Mouse (Mus musculus) ovary, adult 18-20 months (tissue): ENCODE results near the gene Ap3b1.
"Not testable (repeated sequence)": the region's sequence is repeated elsewhere in the genome, so short reads cannot be mapped to it uniquely, and the experiment has no call there.

Source experiments
- DNase-seq: peaks from one replicate; pipeline ENCODE4 v3.0.0; 2022; ENCODE audit warnings: low spot score, mixed read lengths

The Ap3b1 gene

DNA sequence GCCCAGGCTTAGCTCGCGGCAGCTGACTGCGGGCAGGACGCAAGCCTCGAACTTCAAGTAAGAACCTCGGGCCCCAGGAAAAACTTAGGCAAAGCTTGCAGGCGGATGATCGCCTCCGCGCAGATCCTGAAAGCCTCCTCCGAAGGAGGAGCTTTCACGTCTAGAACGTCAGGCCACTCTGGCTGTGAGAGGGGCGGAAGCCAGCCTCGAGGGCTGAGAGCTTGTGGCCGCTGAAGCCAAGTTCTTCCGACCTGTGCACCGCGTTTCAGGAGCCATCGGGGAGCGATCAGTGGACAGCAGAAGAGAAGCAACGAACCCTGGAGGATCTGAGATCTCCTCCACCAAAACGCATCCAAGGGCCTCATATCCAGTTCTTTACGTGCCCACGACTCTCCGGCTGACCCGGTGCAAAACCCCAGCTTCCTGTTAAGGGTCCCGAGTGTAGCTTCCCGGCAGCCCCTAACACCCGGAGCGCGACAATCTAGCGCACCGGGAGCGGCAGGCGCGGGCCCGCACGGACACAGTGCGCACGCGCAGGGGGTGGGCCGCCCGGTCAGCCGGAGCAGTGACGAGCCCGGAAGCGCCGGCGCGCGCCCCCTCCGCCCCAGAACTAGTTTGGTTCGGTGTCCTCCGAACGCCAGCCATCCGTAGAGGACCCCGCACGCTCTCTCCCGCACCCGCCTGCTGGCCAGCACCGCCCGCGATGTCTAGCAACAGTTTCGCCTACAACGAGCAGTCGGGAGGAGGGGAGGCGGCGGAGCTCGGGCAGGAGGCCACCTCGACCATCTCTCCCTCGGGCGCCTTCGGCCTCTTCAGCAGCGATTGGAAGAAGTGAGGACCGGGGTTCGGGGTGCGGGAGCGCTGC is at the start of gene Ap3b1:
Ap3b1 (plus strand) TSS at position 560 of the 865 bp plus-strand sequence.
- peak; percentile 82 for DNase-seq

GRCm38 (mm10) chr13:94312812-94313211 is 45.9 kb upstream of the Ap3b1 start:
- not testable (repeated sequence) for DNase-seq

- no peak for DNase-seq
These were observed 41.7 kb upstream of the Ap3b1 start for GRCm38 (mm10) chr13:94316975-94317511.

DNA sequence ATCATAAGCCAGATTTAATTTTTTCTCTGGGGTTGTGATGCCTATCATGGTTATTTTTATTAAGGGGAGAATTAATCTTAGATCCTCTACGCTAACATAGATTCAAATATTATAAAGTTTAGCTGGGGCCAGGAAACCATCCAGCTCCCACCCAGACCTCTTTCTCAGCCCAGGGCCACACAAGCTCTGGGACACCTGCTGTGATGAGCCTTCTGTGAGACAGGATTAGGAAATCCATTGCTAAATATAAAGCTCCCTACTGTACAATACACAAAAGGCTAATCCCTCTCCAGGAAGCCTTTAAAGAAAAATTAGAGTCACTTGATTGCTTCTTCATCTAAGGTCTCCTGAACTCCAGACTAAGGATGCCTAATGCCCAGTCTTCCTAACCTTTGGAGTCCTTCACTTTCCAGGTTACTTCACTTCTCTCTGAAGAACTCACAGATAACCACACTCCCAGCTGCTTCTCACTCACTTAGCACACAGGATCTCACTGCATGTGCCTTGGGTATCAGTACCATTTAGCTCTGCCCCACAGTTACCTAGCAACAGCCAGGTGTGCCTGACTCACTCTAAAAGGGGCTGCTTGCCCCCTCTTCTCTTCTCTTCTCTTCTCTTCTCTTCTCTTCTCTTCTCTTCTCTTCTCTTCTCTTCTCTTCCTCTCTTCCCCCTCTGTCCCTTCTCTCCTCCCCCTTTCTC is 37.5 kb upstream of the Ap3b1 start:
- no peak for DNase-seq

DNA sequence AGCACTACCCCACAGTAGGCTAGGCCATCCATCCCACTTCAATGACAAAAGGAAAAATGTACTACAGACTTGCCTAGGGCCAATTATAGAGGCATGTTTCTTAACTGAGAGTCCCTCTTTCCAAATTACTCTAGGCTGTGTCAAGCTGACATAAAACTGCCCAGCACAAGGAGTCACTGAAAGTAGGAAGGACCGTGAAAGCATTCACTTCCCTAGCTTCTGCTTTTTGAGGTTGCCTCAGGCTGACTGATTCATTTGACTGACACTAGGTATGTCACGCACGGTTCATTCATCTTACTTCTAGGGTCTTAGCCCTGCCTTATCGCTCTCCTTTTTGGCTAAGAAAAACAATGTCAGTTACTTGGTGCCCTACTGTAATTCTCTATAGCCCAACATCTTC is 36.3 kb upstream of the Ap3b1 start:
- DNase-seq, result no peak

DNA sequence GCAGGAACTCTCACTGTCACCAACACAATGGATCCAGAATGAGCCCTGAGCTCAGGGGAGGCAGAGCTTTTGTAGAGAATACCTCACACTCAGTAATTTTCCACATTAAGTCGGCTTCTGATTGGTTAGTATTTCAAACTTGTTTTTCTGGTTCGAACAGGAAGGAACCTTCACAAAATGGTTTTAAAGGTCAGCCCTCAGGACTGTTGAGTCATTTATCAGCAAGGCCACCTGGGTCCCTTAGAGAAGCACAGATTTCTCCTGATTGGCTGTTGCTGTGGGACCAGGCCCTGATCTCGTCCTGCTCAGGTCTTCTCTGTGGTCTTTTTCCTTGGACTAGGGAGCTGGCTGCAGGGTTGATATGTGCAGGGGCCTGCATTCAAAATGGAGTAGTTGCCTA is 30.7 kb upstream of the Ap3b1 start:
- DNase-seq, result peak; percentile 5

DNA sequence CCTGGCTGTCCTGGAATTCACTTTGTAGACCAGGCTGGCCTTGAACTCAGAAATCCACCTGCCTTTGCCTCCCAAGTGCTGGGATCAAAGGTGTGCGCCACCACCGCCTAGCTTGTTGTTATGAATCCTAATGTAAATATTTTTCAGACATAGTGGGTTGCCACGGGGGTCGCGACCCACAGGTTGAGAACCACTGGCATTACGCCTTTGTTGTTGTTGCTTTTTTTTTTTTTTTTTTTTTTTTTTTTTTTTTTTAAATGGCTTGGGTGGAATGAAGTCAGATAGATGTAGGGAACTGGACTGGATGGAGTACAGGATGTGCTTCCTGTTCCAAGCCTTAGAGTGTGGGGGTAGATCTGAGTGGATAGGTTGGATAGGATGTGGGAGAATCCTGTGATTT is 29.8 kb upstream of the Ap3b1 start:
- not testable (repeated sequence) for DNase-seq

DNA sequence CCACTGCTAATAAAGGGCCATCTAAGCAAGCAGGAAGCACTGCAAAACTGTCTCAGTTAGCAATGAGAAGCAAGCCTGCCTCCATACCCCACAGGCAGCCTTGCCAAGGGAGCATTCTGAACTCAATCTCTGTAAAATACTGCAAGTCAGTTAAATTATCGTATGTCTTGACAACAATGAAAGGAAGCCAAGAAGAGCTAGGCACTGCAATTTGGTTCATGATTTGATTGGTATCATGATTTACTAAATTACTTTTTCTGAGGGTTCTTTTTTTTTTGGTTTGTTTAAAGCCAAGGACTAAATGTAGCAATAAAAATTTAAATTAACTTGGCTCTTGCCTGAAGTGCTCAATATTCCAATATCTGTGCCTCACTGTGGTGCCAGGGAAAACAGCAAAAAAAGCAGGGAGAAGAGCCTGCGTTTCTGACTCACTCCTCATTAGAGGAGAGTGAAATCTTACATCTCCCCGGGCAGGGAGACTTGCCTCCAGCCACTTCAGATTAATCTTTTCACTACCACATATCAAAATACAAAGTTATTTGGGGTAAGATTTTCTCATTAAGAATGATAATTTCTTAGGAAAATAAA is 28.3 kb upstream of the Ap3b1 start:
- DNase-seq, result no peak

DNA sequence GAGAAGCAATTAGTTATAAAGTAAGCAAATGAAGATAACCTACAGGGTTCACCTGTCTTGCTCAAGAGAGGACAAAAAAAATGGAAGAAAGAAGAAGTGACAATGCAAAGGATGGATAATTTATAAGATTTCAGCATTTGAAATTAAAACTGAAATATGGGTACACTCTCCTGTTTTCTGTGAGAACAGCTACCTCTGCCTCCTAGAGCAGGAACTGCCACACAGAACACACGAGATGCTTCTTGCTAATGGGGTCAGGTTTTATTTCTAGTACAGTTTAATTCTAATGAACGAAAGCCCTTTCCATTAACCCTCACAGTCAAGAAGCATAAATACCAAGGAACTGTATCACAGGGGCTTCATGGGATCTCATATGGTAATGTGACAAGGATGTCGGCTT is 20.4 kb upstream of the Ap3b1 start:
- no peak for DNase-seq

- DNase-seq, result no peak
These were observed 15.6 kb upstream of the Ap3b1 start for GRCm38 (mm10) chr13:94343192-94343591.

- DNase-seq, result not testable (repeated sequence)
These were observed 14.2 kb upstream of the Ap3b1 start for GRCm38 (mm10) chr13:94344600-94344999.

- no peak for DNase-seq
These were observed 4.2 kb upstream of the Ap3b1 start for GRCm38 (mm10) chr13:94354584-94354983.

- no peak for DNase-seq
These were observed 709 bp upstream of the Ap3b1 start for GRCm38 (mm10) chr13:94358101-94358400.

DNA sequence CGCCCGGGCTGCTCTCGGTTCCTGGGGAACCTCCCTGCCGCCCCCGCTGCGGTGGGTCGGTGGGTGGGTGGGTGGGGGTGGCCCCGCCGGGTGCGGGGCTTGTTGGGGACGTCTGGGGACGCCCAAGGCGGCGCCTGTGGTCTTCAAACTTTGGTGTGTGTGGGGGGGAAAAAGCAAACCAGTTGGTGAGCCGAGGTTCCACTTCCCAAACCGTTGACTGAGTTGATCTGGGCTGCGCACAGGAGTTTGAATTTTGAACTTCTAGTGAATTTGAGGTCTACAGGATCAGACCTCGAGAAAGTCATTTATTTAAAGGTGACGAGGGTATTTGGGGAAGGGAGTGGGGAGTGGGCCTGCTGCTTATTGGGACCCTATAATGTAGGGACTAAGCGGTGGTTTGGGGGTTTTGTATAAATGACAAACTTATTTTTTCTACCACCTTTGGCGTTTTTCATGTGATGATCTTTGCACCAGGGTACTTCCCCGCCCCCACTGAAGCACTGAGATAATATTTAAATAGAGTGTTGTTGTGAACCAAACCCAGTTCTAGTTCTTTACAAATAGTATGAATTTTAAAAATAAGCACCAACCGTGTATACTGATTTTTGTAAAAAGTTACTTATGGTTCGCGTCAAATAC is 641 bp downstream of the Ap3b1 start:
- DNase-seq, result no peak

DNA sequence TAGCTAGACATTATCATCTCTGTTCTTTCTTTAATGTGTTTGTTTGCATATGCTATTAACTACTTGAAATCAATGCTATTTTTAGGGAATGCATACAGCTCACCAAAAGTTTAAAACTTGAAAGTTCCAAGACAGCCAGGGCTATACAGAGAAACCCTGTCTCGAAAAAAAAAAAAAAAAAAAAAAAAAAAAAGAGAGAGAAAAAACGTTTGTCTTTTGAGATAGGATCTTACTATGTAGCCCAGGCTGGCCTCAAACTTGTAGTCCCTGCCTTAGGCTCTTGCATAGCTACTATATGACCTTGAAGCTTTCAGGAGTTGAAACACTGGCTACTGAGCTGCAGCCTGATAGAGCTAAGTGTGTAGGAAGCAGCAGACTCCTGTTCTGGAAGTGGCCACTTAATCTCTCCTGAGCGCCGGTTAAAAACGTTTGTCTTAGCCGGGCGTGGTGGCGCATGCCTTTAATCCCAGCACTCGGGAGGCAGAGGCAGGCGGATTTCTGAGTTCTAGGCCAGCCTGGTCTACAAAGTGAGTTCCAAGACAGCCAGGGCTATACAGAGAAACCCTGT is 2.3 kb downstream of the Ap3b1 start:
- not testable (repeated sequence) for DNase-seq

DNA sequence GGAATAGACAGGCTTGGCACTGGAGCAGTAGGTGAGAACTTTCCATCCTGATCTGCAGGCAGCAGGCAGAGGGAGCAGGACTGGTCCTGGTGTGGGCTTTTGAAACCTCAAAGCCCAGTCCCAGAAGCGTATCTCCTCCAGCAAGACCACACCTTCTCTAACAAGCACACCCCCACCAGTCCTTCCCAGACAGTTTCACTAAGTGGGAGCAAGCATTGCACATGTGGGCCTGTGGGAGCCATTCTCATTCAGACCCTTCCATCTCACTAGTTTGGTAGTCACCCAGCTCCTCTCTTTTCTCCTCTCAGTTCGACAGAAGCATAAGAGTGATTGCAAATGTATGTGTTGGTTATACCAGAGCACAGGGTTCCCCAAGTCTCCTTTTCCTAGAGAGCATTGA is 5.6 kb downstream of the Ap3b1 start:
- DNase-seq, result no peak

GRCm38 (mm10) chr13:94365108-94365907 is 6.5 kb downstream of the Ap3b1 start:
- peak; percentile 14 for DNase-seq

DNA sequence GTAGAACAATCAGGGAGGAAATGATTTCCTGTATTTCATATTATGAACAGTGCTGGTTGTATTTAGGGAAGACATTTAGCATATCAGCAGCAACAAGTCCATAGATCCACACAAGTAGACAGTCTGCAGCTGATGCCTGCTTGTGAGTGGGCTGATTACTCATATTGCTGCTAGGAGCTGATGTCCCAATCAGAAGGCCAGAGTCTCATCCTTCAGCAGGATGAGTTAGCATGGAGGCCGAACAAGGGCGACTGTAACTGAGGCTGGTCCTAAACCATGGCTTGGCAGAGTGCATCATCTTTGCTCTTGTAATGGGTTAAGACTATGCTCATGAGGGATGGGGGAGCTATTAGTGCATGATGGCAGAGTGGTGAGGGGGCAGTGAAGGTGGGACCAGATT is 9.1 kb downstream of the Ap3b1 start:
- no peak for DNase-seq

DNA sequence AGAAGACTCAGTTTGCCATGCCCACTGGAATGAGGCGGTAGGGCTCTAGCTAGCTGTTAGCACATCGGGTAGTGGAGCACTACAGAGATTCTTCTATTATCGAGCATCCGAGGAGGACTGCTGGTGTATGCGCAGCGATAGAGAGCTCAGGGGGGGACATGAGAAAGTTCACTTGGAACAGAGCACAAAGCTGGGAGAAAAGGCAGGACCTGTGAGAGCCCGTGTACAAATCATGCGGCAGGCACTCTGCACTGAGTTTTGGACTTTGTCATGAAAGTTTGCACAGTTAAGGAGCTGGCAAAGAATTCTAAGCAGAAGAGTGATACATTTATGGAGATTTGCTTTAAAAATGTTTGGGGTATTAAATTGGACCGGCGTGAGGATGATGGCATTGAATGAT is 11.8 kb downstream of the Ap3b1 start:
- DNase-seq, result no peak

DNA sequence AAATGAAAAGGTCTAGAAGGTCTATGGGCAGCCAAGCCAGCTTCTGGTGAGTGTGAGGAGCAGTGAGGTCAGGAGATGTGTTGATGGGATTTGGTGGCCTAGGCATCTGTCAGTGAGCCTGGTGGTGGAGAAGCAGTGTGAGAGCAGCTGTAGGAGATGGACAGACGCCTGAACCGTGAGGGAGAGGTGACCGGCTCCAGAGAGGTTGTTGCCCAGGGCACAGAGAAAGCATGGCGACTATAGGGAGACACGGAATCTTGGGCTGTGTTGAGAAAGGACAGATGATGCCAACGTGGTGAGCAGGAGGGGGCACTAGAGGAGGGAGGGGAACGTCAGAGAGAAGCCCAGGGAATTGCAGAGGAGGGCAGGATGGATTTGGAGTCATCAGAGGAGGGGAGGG is 13.3 kb downstream of the Ap3b1 start:
- DNase-seq, result no peak

DNA sequence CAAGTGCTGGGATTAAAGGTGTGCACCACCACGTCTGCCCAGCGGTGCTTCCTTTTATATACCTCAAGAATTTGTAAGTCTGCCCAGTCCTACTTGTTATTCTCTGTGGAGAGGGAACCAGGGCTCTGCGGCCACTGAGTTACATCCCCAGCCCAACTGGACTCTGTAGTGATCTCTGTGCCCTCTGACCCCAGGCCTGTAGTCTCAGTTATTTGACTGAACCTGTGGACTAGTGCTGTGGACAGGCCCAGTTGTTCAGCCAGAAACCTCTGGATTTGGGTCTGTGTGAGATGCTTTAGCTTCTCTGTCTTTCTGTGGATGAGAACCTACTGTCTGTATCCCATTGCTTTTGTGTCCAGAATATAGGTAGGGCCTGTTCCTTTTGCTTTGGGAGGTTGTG is 15.4 kb downstream of the Ap3b1 start:
- no peak for DNase-seq
